Mouse (Mus musculus) liver, adult 2 months (tissue): ENCODE measurements around the gene Hipk2. TPM values are rescaled to one million over a fixed set of nuclear protein-coding genes. Genes with fewer than 3 reads are reported as not detected.

Source experiments
- DNase-seq: peaks from one replicate; pipeline ENCODE4 v3.0.0-alpha.2; 2011; ENCODE audit warnings: low read depth, low spot score; ENCODE audit errors: extremely low read depth
- H3K27ac ChIP-seq: fragments of 200-500 bp; replicated peaks from 2 replicates; pipeline ENCODE4 v1.5.1; 2012; ENCODE audit warnings: low read depth, mild to moderate bottlenecking, control low read depth, inconsistent platforms, low read length; ENCODE audit not compliant: insufficient read depth
- H3K27me3 ChIP-seq: fragments of 200-500 bp; 2 replicates; pipeline ENCODE4 v1.6.1; 2012; ENCODE audit warnings: mild to moderate bottlenecking, moderate library complexity, low read length, inconsistent platforms; ENCODE audit not compliant: control insufficient read depth, insufficient read depth
- H3K36me3 ChIP-seq: fragments of 200-500 bp; 2 replicates; pipeline ENCODE4 v1.6.1; 2012; ENCODE audit warnings: low read length, inconsistent platforms; ENCODE audit not compliant: control insufficient read depth, insufficient read depth
- H3K4me1 ChIP-seq: fragments of 200-500 bp; 2 replicates; pipeline ENCODE4 v1.6.1; 2011; ENCODE audit warnings: low read length; ENCODE audit not compliant: control insufficient read depth, insufficient read depth
- H3K4me3 ChIP-seq: fragments of 200-500 bp; 2 replicates; pipeline ENCODE4 v1.5.1; 2011; ENCODE audit warnings: low read depth, mild to moderate bottlenecking, control low read depth, low read length, moderate library complexity; ENCODE audit not compliant: insufficient read depth
- H3K79me2 ChIP-seq: fragments of 200-500 bp; 2 replicates; pipeline ENCODE4 v1.6.1; 2012; ENCODE audit warnings: inconsistent platforms, mild to moderate bottlenecking, low read length, moderate library complexity; ENCODE audit not compliant: control insufficient read depth, insufficient read depth
- H3K9ac ChIP-seq: fragments of 200-500 bp; 2 replicates; pipeline ENCODE4 v1.6.1; 2012; ENCODE audit warnings: low read depth, mild to moderate bottlenecking, control low read depth, inconsistent platforms, low read length
- CTCF ChIP-seq: fragments of 200-500 bp; IDR thresholded peaks from 2 replicates; pipeline ENCODE4 v1.5.1; 2011; ENCODE audit warnings: low read depth, low read length, control low read depth
- POLR2A ChIP-seq: fragments of 200-500 bp; IDR thresholded peaks from 2 replicates; pipeline ENCODE4 v1.6.1; 2011; ENCODE audit warnings: low read length, control low read depth; ENCODE audit not compliant: insufficient read depth; ENCODE audit errors: extremely low read depth
- WGBS: fragments of 180-500 bp; shearing (Covaris S2); methylation state at CpG from one replicate; pipeline ENCODE4 v1.1.7; 2018; 5-methylcytosine and 5-hydroxymethylcytosine counted together
- polyA plus RNA-seq: library from polyadenylated mRNA; depleted of rRNA; stranded (reverse); fragments of >200 nt; gene quantifications from 2 replicates; pipeline ENCODE4 v1.2.3, GENCODE M21; 2012
- total RNA-seq: library from RNA; depleted of rRNA; stranded (reverse); fragments of >200 nt; gene quantifications from 2 replicates; pipeline ENCODE4 v1.2.3, GENCODE M21; 2014

The Hipk2 gene
- total and polyA plus RNA-seq, 2 experiments = 8.5 to 22.2 TPM

DNA sequence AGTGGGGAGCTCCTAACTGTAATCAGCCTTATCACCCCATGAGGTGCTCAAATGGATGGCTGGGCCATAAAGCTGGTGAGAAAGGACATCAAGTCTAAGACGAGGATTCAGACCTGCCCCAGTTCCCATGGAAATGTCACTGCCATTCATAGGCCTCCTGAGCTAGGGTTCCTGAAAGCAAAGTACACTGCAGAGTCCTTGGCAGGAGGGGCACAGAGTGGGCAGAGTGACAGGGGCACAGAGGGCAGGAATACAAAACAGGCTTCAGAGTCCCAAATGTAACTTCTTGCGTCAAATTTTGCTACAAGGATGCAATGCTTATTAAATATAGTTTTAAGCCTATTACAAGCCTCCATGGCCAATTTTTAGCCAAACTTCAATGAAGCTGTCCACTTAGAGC is 60.4 kb downstream of the Hipk2 start:
- peak overlapping the region; percentile 37 for H3K27ac ChIP-seq
- DNase-seq = peak; percentile 85
- H3K4me1 ChIP-seq = peaks cover 42% of the 10 kb centered on the region
- TF ChIP-seq CTCF (no peak), POLR2A (no peak)
- no peak overlapping the region for H3K4me3 ChIP-seq
- H3K9ac ChIP-seq = no peak overlapping the region
- WGBS = 17% methylated on average over 2 of the region's 2 CpGs
- H3K36me3 ChIP-seq = peaks cover 5% of the 10 kb centered on the region; the same call in 1 of the 2 replicates
- H3K27me3 ChIP-seq = no peaks in the 10 kb centered on the region
- H3K79me2 ChIP-seq = peaks cover 14% of the 10 kb centered on the region; the same call in 1 of the 2 replicates

DNA sequence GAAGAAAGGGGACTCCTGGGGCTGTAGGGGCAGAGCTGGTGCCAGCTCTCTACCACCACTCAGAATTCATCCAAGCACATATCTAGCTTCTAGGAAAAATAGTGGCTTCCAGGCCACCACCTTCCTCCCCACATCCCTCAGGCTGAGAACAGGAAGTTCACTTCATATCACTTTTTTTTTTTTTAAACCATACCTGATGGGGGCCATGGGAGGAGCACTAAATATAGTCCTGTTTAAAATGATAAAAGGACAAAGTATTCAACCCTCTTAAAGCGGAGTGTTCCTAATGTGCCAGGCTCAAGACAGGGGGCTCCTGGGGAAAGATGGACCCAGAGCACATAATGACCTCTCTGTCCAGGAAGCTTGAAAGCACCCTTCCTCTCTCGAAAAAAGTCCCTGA is 61.3 kb downstream of the Hipk2 start:
- H3K36me3 ChIP-seq = peaks cover 5% of the 10 kb centered on the region; the same call in 1 of the 2 replicates
- H3K4me1 ChIP-seq = peaks cover 50% of the 10 kb centered on the region
- TF ChIP-seq CTCF = no peak
- DNase-seq = no peak
- H3K79me2 ChIP-seq = peaks cover 21% of the 10 kb centered on the region; the same call in 1 of the 2 replicates
- no peak overlapping the region for H3K27ac ChIP-seq
- H3K27me3 ChIP-seq = no peaks in the 10 kb centered on the region
- H3K4me3 ChIP-seq = no peak overlapping the region
- WGBS = 90% methylated on average over 2 of the region's 2 CpGs
- no peak overlapping the region for H3K9ac ChIP-seq

DNA sequence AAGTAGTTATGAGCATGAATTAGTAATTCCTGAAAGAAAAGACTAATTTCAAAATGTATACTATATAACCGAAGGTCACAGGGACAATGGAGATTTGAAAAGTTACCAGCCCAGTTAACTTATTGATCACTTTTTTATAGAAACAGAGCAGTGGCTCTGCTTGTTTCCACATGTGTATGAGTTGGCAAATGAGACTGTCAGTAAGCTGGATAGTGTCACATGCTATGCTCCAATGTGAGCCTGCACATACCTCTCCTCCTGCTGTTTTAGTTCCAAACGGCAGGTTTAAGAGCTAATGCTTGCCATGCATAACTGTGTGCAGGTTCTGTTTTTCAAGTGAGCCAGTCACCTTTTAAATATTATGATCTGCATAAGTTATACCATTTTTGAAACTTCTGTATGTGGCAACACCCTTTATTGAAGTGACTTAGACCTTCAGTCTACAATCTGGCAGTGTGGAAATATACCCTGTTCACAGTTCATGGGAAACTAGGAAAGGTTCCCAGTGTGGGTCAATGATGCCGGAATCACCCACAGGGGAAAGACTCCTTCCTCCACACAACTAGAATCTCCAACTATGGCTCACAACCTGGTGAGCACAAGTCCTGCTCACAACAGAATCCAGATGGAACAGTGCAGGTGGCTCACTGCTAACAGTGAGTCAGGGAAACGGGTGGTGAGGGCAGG is 64.4 kb downstream of the Hipk2 start:
- H3K79me2 ChIP-seq = peaks cover 43% of the 10 kb centered on the region
- no peak overlapping the region for H3K4me3 ChIP-seq
- H3K27me3 ChIP-seq = no peaks in the 10 kb centered on the region
- 19% methylated on average over 4 of the region's 4 CpGs for WGBS
- no peak for TF ChIP-seq POLR2A
- no peak for TF ChIP-seq CTCF
- no peaks in the 10 kb centered on the region for H3K36me3 ChIP-seq
- peaks cover 54% of the 10 kb centered on the region for H3K4me1 ChIP-seq
- DNase-seq = peak; percentile 89
- H3K9ac ChIP-seq = 0 out of 2 replicates have a peak overlapping the region, but pooled peaks have one; percentile 1
- peak overlapping the region; percentile 79 for H3K27ac ChIP-seq

DNA sequence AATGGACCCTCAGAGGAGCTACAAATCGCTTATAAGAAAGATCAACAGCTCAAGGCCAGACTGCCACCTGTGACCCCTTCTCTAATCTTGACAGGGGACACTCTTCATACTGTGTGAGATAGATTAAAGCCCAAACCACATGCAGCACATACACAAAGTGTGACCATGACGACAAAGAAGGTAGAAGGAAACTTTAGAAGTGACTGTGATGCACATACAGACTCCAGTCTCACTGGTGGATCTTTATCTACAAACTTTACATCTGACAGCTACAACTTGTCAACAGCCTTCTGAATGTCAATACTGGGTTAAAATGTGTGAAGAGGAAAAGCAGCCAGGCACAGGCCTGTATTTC is 65.9 kb downstream of the Hipk2 start:
- Histone ChIP-seq H3K9ac (no peak overlapping the region), H3K79me2 (peaks cover 47% of the 10 kb centered on the region), H3K27me3 (no peaks in the 10 kb centered on the region), H3K27ac (no peak overlapping the region), H3K36me3 (no peaks in the 10 kb centered on the region), H3K4me3 (no peak overlapping the region), H3K4me1 (peaks cover 50% of the 10 kb centered on the region)
- WGBS = 80% methylated on average over 2 of the region's 2 CpGs
- no peak for DNase-seq
- TF ChIP-seq POLR2A = no peak
- no peak for TF ChIP-seq CTCF

DNA sequence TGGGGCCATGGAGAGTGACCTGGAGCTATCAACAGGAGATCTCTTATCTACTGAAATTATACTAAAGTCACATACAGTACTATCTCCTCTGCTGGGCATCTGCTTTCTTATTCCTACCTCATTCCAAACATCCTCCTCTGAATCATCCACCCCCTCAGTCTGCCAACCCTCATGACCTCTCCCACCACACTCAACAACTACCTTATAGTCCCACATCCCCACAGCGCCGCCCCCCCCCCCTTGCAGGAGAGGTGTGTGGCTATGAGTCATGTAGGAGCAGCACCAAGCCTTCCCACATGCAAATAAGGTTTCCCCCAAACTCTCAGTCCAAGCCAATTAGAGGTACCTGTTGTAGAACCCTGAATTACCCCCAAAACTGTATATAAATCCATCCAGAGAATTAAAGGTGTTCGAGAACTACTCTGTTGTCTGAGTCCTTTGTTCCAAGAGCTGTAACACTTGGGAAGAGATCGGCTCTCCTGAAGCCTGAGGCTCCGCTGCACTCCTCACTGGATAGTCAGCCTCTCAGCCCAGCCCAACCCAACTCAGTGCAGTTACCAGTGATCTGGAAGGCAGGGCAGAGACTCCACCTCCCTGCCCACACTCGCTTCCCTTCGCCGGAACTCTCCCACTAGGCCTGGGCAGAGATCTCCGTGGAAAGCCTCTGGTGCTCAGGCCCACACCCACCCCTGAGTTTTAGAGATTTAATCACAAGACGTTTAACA is 66.4 kb downstream of the Hipk2 start:
- Histone ChIP-seq H3K4me3 (no peak overlapping the region), H3K4me1 (peaks cover 48% of the 10 kb centered on the region), H3K36me3 (no peaks in the 10 kb centered on the region), H3K79me2 (peaks cover 44% of the 10 kb centered on the region), H3K27me3 (no peaks in the 10 kb centered on the region), H3K27ac (no peak overlapping the region), H3K9ac (no peak overlapping the region)
- DNase-seq = no peak
- TF ChIP-seq CTCF (no peak), POLR2A (no peak)
- 81% methylated on average over 10 of the region's 10 CpGs for WGBS

DNA sequence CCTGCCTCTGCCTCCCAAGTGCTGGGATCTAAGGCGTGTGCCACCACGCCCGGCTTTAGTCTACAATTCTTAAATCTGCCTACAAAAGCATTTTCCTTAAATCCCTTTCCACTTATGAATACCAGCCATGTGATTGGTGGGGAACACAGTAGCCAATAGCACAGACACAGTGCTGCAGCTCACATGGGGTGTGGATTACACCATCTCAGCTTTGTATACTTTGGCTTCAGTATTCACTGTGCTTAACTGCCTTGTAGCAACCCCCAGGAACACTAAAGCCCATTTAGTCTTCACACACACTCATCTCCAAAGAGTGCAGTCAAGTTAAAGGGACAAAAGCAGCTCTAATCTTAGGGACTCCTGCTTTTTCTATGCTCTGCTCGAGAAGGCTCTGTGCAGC is 67.6 kb downstream of the Hipk2 start:
- DNase-seq = peak; percentile 83
- TF ChIP-seq POLR2A = no peak
- no peak for TF ChIP-seq CTCF
- no peak overlapping the region for H3K4me3 ChIP-seq
- no peak overlapping the region for H3K9ac ChIP-seq
- H3K4me1 ChIP-seq = peaks cover 44% of the 10 kb centered on the region
- H3K79me2 ChIP-seq = peaks cover 52% of the 10 kb centered on the region
- no peak overlapping the region for H3K27ac ChIP-seq
- H3K27me3 ChIP-seq = no peaks in the 10 kb centered on the region
- WGBS = 72% methylated on average over 4 of the region's 4 CpGs
- peaks cover 3% of the 10 kb centered on the region; the same call in 1 of the 2 replicates for H3K36me3 ChIP-seq
